Mouse (Mus musculus) ES-E14 (cell line): ENCODE data around the gene Fut7. TPM values are rescaled to one million over a fixed set of nuclear protein-coding genes. Genes with fewer than 3 reads are reported as not detected.

Source experiments
- DNase-seq: peaks from one replicate; pipeline ENCODE4 v3.0.0-alpha.2; 2013; ENCODE audit warnings: low read depth, low spot score
- H3K27ac ChIP-seq: 2 replicates; pipeline ENCODE4 v1.5.1; 2012; ENCODE audit warnings: low read depth, mild to moderate bottlenecking, low read length, moderate library complexity, mixed read lengths; ENCODE audit not compliant: poor library complexity, insufficient read depth, severe bottlenecking
- H3K36me3 ChIP-seq: 2 replicates; pipeline ENCODE4 v1.6.1; 2012; ENCODE audit warnings: mild to moderate bottlenecking, low read length, moderate library complexity, mixed read lengths; ENCODE audit not compliant: control insufficient read depth, poor library complexity, insufficient read depth, severe bottlenecking
- H3K4me1 ChIP-seq, 2 experiments: fragments of 150-350 bp in 1 of 2; sonication (generic) in 1 of 2; 2 replicates each; pipeline ENCODE4 v1.6.1; 2012; ENCODE audit warnings: low read length in 2 of 2, mild to moderate bottlenecking in 1 of 2, mixed read lengths in 1 of 2; ENCODE audit not compliant: control insufficient read depth in 2 of 2, insufficient read depth in 2 of 2, poor library complexity in 1 of 2
- H3K4me3 ChIP-seq, 2 experiments: fragments of 150-350 bp in 1 of 2; sonication (generic) in 1 of 2; 2 replicates each; pipeline ENCODE4 v1.5.1; 2012; ENCODE audit warnings: low read length in 2 of 2, low read depth in 1 of 2, mild to moderate bottlenecking in 1 of 2, mixed read lengths in 1 of 2; ENCODE audit not compliant: insufficient read depth in 1 of 2, poor library complexity in 1 of 2, severe bottlenecking in 1 of 2
- H3K9ac ChIP-seq: 2 replicates; pipeline ENCODE4 v1.6.1; 2012; ENCODE audit warnings: low read depth, mild to moderate bottlenecking, low read length, mixed read lengths; ENCODE audit not compliant: poor library complexity, insufficient read depth, severe bottlenecking
- H3K9me3 ChIP-seq: fragments of 150-350 bp; sonication (generic); 2 replicates; pipeline ENCODE4 v1.6.1; 2012; ENCODE audit warnings: low read depth, mild to moderate bottlenecking, low read length; ENCODE audit not compliant: control insufficient read depth, insufficient read depth
- CHD2 ChIP-seq: IDR thresholded peaks from 2 replicates; pipeline ENCODE4 v1.6.1; 2014; ENCODE audit warnings: mild to moderate bottlenecking, low read depth, low read length, inconsistent platforms
- HCFC1 ChIP-seq: IDR thresholded peaks from 2 replicates; pipeline ENCODE4 v1.6.1; 2012; ENCODE audit warnings: low read length, inconsistent platforms, borderline replicate concordance; ENCODE audit not compliant: insufficient read depth
- MAFK ChIP-seq: IDR thresholded peaks from 2 replicates; pipeline ENCODE4 v1.6.1; 2014; ENCODE audit warnings: mild to moderate bottlenecking, low read depth, low read length, inconsistent platforms; ENCODE audit not compliant: insufficient read depth
- ZC3H11A ChIP-seq: IDR thresholded peaks from 2 replicates; pipeline ENCODE4 v1.6.1; 2012; ENCODE audit warnings: low read depth, mild to moderate bottlenecking, inconsistent platforms, low read length, borderline replicate concordance
- ZNF384 ChIP-seq: IDR thresholded peaks from 2 replicates; pipeline ENCODE4 v1.6.1; 2012; ENCODE audit warnings: low read depth, low read length, inconsistent platforms
- in situ Hi-C, 2 experiments: fragments of 600-800 bp; cut with MboI; formaldehyde crosslinking; loops; one replicate each; pipeline ENCODE4 v1.15.1; 2025; ENCODE audit warnings: low sequenced_read_pairs in 2 of 2, inconsistent platforms in 1 of 2; ENCODE audit not compliant: unreplicated experiment in 2 of 2
- total RNA-seq: library from RNA; depleted of rRNA; stranded (reverse); fragments of 300-350 nt; gene quantifications from 2 replicates; pipeline ENCODE4 v1.2.3, GENCODE M21; 2012

Fut7 gene
- total RNA-seq, 1 experiment, result not detected

GRCm38 (mm10) chr2:25436286-25436820, 13.3 kb downstream of the Fut7 start:
- DNase-seq, result no peak
- Histone ChIP-seq H3K36me3 (peaks cover 27% of the 10 kb centered on the region; the same call in 1 of the 2 replicates), H3K27ac (no peak overlapping the region), H3K4me3 (no peak overlapping the region), H3K4me1 (peaks cover 0 to 3% of the 10 kb centered on the region in 2 experiments; a peak in 1 of 4 replicates), H3K9ac (no peak overlapping the region), H3K9me3 (no peaks in the 10 kb centered on the region)
- in situ Hi-C loops, result no loop called here
- TF ChIP-seq HCFC1, result no peak
- no peak for TF ChIP-seq MAFK
- no peak for TF ChIP-seq ZNF384

- no peaks in the 10 kb centered on the region for H3K9me3 ChIP-seq
- TF ChIP-seq ZC3H11A (no peak), MAFK (no peak), CHD2 (no peak), HCFC1 (no peak), ZNF384 (no peak)
- no peak for DNase-seq
- H3K27ac ChIP-seq, result no peak overlapping the region
- H3K36me3 ChIP-seq, result peaks cover 33% of the 10 kb centered on the region; the same call in 1 of the 2 replicates
- H3K4me3 ChIP-seq, result no peak overlapping the region
- peaks cover 0 to 3% of the 10 kb centered on the region in 2 experiments; a peak in 1 of 4 replicates for H3K4me1 ChIP-seq
- in situ Hi-C loops, result no loop called here
- H3K9ac ChIP-seq, result no peak overlapping the region
Observed at GRCm38 (mm10) chr2:25441067-25441466, 18.0 kb downstream of the Fut7 start.

DNA sequence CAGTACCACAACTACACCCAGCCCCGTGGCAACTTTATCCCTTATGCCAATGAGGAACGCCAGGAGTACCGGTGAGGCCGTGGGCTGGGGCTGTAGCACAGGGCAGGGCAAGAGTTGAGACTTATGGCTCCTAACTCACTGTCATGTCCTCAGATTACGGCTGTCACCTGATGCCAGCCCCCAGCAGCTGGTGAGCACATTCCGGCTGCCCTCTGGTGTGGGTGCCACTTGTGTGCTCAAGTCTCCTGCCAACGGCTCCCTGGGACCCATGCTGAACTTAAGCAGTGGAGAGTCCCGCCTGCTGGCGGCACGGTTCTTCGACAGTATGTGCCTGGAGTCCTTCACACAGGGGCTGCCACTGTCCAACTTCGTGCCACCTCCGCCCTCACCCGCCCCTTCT, 19.6 kb downstream of the Fut7 start:
- H3K4me3 ChIP-seq, result no peak overlapping the region
- H3K36me3 ChIP-seq, result peaks cover 25% of the 10 kb centered on the region; the same call in 1 of the 2 replicates
- peaks cover 0 to 10% of the 10 kb centered on the region in 2 experiments; a peak in 1 of 4 replicates for H3K4me1 ChIP-seq
- no peaks in the 10 kb centered on the region for H3K9me3 ChIP-seq
- in situ Hi-C loops, result no loop called here
- no peak overlapping the region for H3K9ac ChIP-seq
- no peak for DNase-seq
- no peak overlapping the region for H3K27ac ChIP-seq
- TF ChIP-seq ZC3H11A (no peak), ZNF384 (no peak), MAFK (no peak), CHD2 (no peak), HCFC1 (no peak)

- no peak overlapping the region for H3K4me3 ChIP-seq
- no peak overlapping the region for H3K9ac ChIP-seq
- TF ChIP-seq MAFK (no peak), ZNF384 (no peak), ZC3H11A (no peak), CHD2 (no peak), HCFC1 (no peak)
- H3K4me1 ChIP-seq, result peaks cover 0 to 10% of the 10 kb centered on the region in 2 experiments; a peak in 1 of 4 replicates
- peaks cover 3% of the 10 kb centered on the region; the same call in 1 of the 2 replicates for H3K36me3 ChIP-seq
- no peaks in the 10 kb centered on the region for H3K9me3 ChIP-seq
- in situ Hi-C loops, result no loop called here
- H3K27ac ChIP-seq, result no peak overlapping the region
- no peak for DNase-seq
Observed at GRCm38 (mm10) chr2:25450853-25451647, 28.0 kb downstream of the Fut7 start.
